Mouse (Mus musculus): ENCODE measurements at regions not wholly inside any gene's neighbourhood (a gene's known extent, or its start where the extent isn't known, plus 50 kb on each side); places are given as distances from the start of the nearest gene placed in this dataset.

GRCm38 (mm10) chr9:116330796-116331195 lies 155.6 kb upstream of the Tgfbr2 start:
- no peak for TF ChIP-seq CTCF (IDR thresholded peaks at IDR 0.05; ENCODE audit: insufficient read depth, low read length)
- no peak for TF ChIP-seq POLR2A (IDR thresholded peaks at IDR 0.05; ENCODE audit: borderline replicate concordance, extremely low read depth, low read depth, low read length)

Data from lung, adult 2 months (tissue).